Mouse (Mus musculus) embryonic fibroblast, embryonic 13.5 days (primary cell): ENCODE results near the gene Zdhhc4.

Source experiments
- CTCF ChIP-seq: IDR thresholded peaks from 2 replicates; pipeline ENCODE4 v1.5.1; 2011; ENCODE audit warnings: mild to moderate bottlenecking, control low read depth, low read length, moderate library complexity, borderline replicate concordance; ENCODE audit not compliant: insufficient read depth
- POLR2A ChIP-seq: IDR thresholded peaks from 2 replicates; pipeline ENCODE4 v1.6.1; 2011; ENCODE audit warnings: low read depth, mild to moderate bottlenecking, control low read depth, low read length, moderate library complexity

GRCm38 (mm10) chr5:143293404-143293803, 35.7 kb downstream of the Zdhhc4 start, which contains the start of gene Zfp853:
- TF ChIP-seq CTCF (no peak), POLR2A (no peak)
